Mouse (Mus musculus): ENCODE results near the gene Git1.
"Not testable (repeated sequence)": the region's sequence is repeated elsewhere in the genome, so short reads cannot be mapped to it uniquely, and the experiment has no call there.

Git1 gene

DNA sequence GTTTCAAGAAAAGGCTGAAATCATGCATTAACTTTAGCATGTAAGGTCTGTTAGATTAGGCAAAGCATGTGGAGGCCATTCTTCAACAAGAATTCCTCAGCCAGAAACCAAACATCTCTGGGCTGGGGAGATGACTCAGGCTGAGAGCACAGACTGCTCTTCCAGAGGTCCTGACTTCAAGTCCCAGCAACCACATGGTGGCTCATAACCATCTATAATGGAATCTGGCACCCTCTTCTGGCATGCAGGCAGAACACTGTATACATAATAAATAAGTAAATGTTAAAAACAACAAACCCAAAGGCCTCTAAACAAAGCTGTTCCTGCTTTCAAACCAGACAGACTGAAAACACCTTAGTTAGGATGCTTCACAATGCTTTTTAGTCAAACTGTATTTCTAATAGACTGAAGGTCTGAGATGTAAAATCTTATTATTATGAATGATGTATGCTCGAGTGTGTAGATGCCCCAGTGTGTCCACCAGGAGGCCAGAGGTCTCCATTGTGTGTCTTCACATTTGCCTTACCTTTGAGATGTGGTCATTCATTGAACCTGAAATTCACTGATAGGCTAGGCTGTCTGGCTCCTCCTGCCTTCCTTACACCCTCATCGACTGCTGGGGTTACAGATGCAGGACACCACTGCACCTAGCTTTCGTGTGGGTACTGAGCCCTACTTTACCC is 32.6 kb downstream of the Git1 start:
- DNase-seq: no peak

GRCm38 (mm10) chr11:77528420-77528819 is 35.1 kb downstream of the Git1 start:
- not testable (repeated sequence) for DNase-seq

GRCm38 (mm10) chr11:77529644-77530043 is 36.3 kb downstream of the Git1 start:
- no peak for DNase-seq

DNA sequence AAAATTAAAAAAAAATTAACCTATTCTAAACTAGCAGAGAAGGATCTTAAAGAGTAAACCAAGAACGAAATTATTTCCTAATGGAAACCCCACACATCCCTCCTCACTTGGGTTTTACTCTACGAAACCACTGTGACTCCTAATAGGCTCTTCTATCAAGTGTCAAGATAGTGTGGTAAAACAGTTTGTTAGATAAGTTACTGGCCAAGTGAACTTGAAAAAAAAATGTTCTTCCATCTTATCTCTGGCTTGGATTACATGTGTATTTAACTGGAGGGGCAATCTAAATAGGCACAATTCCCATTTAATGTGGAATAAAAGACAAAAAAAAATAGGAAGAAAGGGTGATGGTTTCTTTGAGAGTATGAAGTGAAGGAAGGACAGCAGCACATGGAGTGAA is 37.5 kb downstream of the Git1 start:
- no peak for DNase-seq

DNA sequence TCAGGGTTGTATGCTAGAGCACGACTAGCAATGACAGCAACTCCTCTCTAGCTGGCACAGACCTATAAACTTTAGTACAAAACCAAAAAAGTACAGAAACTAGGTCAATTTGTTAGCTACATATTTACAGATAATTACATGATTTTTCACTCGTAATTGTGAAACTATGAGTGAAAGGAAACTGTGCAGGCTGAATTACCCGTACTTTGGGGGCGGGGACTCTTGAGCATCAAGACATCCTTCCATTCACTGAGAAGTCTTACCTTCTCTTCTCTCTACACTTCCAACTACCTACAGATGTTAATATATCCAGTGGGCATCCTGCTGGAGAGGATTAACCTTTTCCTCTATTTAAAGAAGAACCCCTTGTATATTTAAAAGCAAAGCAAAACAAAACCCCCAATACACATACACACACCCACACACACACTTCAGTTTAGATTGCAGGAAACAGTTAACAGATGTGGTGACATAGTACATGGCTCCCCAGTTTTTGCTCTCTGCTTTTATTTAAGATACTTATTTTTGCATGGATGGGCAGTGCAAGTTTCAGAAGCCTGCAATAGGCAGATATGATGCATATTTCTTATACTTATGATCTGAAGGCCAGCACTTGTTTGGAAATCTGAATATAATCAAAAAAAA is 39.0 kb downstream of the Git1 start:
- DNase-seq: no peak

DNA sequence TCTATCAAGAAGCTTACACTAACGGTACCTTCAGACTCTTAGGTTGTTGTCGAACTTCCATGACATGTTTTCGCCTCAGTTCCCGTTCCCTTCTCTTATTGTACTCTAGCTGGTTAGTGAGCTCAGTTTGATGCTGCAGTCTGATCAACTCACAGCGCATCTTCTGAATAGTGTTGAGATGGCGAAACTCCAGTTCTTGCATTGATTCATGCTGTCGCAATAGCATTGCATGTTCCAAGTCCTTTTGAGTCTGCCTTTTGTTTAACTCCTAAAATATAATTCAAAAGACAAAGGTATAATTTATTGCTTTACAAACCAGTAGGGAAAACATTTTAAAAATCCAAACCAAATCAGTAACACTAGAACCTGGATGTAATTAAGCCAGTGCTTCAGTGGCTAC is 51.9 kb downstream of the Git1 start:
- no peak for DNase-seq

All from cerebellum, adult 8-10 months (tissue).